Mouse (Mus musculus) embryo, embryonic 11.5 days (tissue): ENCODE results near the gene Angpt4.

Experiments used
- DNase-seq: peaks from one replicate; pipeline ENCODE4 v3.0.0-alpha.2; 2012; ENCODE audit warnings: low read depth, low spot score

Angpt4 gene

DNA sequence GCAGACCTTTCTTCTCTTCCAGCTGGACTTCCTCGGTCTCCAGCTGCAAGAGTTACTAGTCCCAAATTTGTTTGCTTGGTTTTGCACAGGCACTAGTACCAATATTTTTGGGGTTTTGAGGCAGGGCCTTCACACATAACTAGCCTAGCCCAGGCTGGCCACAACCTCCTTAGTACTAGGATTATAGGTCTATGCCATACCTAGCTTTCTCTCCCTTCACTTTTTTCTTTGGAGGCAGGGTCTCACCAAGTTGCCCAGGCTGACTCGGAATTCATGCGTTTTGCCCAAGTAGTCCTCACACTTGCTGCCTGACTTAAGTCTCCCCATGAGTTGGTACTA lies 69.3 kb downstream of the Angpt4 start:
- DNase-seq: no peak

GRCm38 (mm10) chr2:151981268-151981667 lies 70.3 kb downstream of the Angpt4 start:
- DNase-seq: no peak

DNA sequence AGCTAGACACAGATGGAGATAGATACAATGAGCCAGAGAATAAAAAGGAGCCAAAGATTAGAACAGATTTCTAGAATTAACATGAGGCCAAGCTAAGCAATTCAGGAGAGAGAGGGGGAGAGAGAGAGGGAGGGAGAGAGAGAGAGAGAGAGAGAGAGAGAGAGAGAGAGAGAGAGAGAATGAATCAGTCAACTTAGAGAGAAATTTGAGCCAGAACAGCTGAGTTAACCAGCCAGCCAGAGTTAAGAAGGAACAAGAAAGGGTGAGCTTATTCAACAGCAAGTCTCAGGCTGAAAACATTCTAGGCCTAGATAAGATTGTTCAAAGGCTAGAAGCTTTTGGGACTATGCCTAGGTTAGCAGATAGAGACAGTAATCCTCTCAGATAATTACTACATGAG lies 71.5 kb downstream of the Angpt4 start:
- no peak for DNase-seq

DNA sequence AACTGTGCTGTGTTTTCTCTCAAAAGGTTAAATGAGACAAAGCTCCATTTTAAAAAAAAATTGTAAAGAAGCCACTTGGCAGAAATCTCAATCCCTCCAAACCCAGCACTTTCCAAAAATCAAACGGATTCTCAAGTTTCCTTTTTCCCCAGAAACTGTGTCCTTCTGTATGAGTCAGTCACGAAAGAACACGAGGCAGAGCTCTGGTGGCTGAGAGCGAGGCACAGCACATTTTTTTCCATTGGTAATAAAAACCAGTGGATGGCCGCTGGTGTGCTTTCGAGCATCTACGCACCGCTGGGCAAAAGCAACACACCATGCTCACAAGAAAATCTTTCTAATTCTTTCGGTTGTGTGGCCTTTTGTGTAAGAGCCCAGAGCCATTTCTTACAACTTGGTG lies 73.0 kb downstream of the Angpt4 start:
- no peak for DNase-seq

- no peak for DNase-seq
Measured at GRCm38 (mm10) chr2:151985426-151986172, 74.6 kb downstream of the Angpt4 start.

DNA sequence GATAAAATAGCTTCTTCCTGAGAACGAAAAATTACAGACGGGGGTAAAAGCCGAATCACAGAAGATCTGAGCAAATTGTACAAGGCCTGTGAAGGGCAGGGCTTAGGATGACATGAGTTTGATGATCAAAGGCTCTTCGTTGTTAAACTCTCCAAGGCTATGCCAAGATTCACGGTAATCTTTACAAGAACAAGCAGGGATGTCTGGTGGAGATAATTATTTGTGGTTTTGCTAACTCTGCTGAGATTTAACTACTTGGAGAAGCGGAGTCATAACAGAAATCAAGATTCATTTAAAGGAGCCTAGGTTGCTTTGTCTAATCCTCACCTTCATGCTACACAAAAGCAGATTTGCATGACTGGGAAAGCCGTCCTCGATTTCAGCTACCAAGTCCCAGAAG lies 75.9 kb downstream of the Angpt4 start:
- DNase-seq: no peak

DNA sequence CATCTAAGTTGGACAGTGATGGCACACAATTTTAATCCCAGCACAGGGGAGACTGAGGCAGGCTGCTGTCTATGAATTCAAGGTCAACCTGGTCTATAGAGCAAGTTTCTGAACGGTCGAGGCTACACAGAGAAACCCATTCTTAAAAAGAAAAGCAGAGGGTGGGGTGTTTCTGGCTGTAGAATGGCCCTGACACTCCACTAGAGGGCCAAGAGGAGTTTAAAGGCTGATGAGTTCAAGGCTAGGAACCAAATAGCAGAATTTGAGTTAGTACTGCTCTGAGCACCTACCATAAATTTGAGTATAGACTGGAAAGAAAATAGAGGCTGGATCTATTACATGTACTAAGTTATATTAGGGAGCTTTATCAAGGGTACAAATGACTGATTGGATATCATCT lies 78.0 kb downstream of the Angpt4 start:
- no peak for DNase-seq

DNA sequence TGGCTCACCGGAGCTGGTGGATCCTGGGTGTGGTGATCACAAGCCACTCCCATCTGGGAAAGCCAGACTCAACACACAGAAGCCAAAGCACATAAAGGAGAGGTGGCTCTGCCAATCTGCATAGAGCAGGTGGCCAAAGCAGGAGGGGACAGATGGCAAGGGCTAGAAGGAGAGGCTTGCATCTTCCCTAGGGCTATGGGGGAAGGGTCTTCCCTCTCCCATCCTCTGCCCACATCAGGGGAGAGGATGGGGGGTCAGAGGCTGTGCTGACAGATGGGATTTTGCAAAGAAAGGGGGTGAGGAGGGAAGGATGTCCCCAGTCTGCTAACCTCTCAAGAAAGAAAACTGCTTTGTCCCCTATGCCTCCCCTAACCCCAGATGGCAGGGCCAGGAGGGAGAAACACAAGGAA lies 80.0 kb downstream of the Angpt4 start:
- DNase-seq: no peak

DNA sequence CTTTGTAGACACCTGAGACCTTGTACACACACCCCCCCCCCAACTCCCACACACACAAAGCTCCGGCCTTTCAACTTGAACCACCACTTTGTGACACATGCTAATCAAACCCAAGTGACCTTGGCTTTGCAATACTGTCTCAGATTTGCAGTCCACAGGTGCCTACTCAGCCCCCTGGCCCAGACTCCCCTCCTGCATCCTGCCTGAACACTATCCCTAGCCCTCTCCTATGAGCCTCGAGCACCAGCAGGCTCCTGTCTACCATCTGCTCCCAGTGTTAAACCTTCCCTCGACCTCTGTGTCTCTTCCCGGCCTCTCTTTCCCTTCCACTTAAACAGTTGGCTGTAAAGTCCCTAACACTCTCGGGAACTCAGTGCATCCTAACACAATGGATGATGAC lies 80.4 kb downstream of the Angpt4 start:
- no peak for DNase-seq

DNA sequence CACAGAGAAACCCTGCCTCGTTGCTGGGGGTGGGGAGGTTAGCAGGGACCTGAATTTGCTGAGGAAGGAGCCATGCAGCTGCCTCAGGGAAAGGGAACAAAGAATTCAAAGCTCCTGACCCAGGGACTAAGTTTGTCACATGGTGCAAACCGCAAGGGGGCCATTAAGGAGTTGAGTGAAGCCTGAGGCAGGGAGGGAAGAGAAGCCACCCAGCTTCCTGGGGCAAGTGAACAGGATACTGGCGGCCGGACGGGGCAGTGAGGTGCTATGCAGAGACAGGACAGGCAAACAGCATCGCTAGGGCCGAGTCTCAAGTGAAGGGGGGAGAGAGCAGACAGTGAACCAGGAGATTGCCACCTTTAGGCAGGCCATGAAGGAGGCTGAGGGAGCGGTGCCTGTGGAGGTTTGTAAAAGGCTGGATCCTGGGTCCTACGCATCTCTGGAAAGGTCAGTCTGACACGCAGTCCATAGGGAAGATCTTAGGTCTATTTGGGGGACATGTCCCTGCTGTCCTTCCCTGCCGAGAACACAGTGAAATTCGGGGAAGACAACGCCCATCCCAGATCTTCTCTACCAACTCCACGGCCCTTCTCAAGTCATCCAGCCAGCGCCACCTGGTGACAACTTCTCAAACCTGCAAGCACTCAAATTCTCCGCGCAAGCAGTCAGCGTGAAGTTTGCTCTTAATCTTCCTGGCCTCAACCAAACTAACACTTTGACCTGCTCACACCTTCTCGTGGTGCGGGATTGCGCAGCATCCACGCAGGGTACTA lies 83.5 kb downstream of the Angpt4 start:
- peak; percentile 65 for DNase-seq
